Mouse (Mus musculus): ENCODE measurements at regions not wholly inside any gene's neighbourhood (a gene's known extent, or its start where the extent isn't known, plus 50 kb on each side); places are given as distances from the start of the nearest gene placed in this dataset.

DNA sequence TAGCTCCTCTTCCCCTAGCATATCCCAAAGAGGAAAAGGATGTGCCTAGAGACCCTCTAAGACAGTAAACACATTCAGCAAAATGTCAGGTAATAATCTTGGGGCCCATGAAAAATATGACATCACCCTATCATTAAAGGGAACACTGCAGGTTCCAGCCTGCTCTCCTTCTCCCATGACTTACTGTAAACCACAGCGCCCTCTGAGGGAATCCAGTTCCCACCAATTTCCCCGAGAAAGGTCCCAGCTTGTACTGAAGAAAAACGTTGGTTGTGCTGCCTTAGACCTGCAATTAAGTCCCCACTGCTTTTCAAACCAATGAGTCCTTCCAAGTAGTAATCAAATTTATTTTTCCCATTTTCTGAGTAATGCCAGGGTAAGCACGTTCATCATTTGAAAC is 251.0 kb upstream of the Pard3b start:
- no peaks in the 10 kb centered on the region for H3K4me1 ChIP-seq (ENCODE audit: control insufficient read depth, insufficient read depth, insufficient read length)
- no peak overlapping the region for H3K27ac ChIP-seq (ENCODE audit: insufficient read depth, low read length)
- 63% methylated on average over 4 of the region's 4 CpGs for WGBS
- H3K27me3 ChIP-seq (ENCODE audit: control insufficient read depth, insufficient read depth, low read length): no peaks in the 10 kb centered on the region
- H3K4me3 ChIP-seq (ENCODE audit: extremely low read depth, insufficient read depth, insufficient read length): no peak overlapping the region
- no peaks in the 10 kb centered on the region for H3K36me3 ChIP-seq (ENCODE audit: control insufficient read depth, insufficient read depth, low read length)
- TF ChIP-seq POLR2A (IDR thresholded peaks at IDR 0.05; ENCODE audit: low read depth, low read length) (no peak), CTCF (IDR thresholded peaks at IDR 0.05; ENCODE audit: extremely low read depth, insufficient read depth, insufficient read length, insufficient replicate concordance) (no peak)
- DNase-seq (ENCODE audit: low read depth in 1 of 2, low spot score in 2 of 2): no peak

DNA sequence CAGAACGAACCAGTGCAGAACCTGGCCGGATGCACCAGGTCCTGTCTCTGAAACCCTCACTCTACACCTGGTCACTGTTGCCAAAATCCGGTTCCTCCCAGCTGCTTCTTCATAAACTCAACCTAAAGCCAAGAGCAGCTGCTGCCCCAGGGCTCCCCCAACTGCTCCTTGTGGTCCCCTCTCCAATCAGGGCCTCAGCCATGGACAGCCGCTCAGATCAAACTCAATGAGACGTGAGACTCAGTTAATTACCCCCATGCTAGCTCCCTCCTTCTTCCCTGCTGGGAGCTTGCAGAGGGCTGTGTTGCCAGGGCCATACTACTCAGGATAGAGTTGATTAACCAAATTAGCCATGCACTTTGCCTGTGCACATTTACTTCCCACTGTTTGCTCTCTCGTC is 240.8 kb upstream of the Pard3b start:
- H3K36me3 ChIP-seq (ENCODE audit: control insufficient read depth, insufficient read depth, low read length): no peaks in the 10 kb centered on the region
- no peak overlapping the region for H3K27ac ChIP-seq (ENCODE audit: insufficient read depth, low read length)
- WGBS: 89% methylated on average over 6 of the region's 6 CpGs
- H3K4me3 ChIP-seq (ENCODE audit: extremely low read depth, insufficient read depth, insufficient read length): no peak overlapping the region
- no peaks in the 10 kb centered on the region for H3K27me3 ChIP-seq (ENCODE audit: control insufficient read depth, insufficient read depth, low read length)
- no peak for TF ChIP-seq CTCF (IDR thresholded peaks at IDR 0.05; ENCODE audit: extremely low read depth, insufficient read depth, insufficient read length, insufficient replicate concordance)
- no peak for TF ChIP-seq POLR2A (IDR thresholded peaks at IDR 0.05; ENCODE audit: low read depth, low read length)
- DNase-seq (ENCODE audit: low read depth in 1 of 2, low spot score in 2 of 2): no peak
- H3K4me1 ChIP-seq (ENCODE audit: control insufficient read depth, insufficient read depth, insufficient read length): no peaks in the 10 kb centered on the region

DNA sequence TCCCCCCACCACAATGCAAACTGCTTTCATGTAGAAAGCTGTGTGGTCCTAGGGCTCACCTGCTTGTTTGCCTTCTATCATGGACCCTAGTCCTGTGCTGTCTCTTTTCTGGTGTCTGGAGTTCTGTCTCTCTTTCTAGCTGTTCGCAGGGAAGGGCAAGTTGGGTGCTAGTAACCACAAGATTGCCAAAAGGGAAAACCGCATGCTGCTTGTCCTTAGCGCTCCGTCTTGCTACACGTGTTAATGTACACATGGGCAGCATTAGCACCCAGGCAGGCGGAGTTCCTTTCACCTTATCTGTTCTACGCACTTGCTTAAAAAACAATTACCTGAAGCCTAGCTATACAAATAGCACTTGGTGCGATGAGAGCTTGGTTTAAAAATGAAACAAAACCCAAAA is 236.3 kb upstream of the Pard3b start:
- H3K27me3 ChIP-seq (ENCODE audit: control insufficient read depth, insufficient read depth, low read length): no peaks in the 10 kb centered on the region
- 41% methylated on average over 8 of the region's 8 CpGs for WGBS
- no peaks in the 10 kb centered on the region for H3K4me1 ChIP-seq (ENCODE audit: control insufficient read depth, insufficient read depth, insufficient read length)
- H3K36me3 ChIP-seq (ENCODE audit: control insufficient read depth, insufficient read depth, low read length): no peaks in the 10 kb centered on the region
- no peak overlapping the region for H3K27ac ChIP-seq (ENCODE audit: insufficient read depth, low read length)
- H3K4me3 ChIP-seq (ENCODE audit: extremely low read depth, insufficient read depth, insufficient read length): no peak overlapping the region
- DNase-seq (ENCODE audit: low read depth in 1 of 2, low spot score in 2 of 2): no peak
- TF ChIP-seq POLR2A (IDR thresholded peaks at IDR 0.05; ENCODE audit: low read depth, low read length) (no peak), CTCF (IDR thresholded peaks at IDR 0.05; ENCODE audit: extremely low read depth, insufficient read depth, insufficient read length, insufficient replicate concordance) (no peak)

DNA sequence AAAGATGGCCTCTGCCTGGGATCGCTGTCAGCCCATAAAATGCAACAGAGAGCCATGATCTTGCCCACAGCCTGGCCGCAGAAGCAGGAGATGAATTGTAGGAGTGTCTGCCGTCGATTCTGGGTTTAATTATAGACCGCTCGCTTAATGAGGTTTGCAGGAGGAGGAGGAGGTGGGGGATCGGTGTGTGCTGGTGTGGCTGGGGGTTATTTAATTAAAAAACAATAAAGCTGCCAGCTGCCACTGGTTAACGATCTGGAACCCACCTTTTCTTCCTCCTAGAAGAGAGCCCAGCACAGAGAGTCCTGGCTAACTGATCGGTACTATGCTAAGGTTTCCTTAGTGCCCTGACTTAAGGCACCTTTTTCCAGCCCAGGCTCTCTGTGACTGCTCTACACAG is 231.4 kb upstream of the Pard3b start:
- no peak overlapping the region for H3K27ac ChIP-seq (ENCODE audit: insufficient read depth, low read length)
- no peak for DNase-seq (ENCODE audit: low read depth in 1 of 2, low spot score in 2 of 2)
- WGBS: 77% methylated on average over 9 of the region's 9 CpGs
- H3K27me3 ChIP-seq (ENCODE audit: control insufficient read depth, insufficient read depth, low read length): no peaks in the 10 kb centered on the region
- TF ChIP-seq POLR2A (IDR thresholded peaks at IDR 0.05; ENCODE audit: low read depth, low read length) (no peak), CTCF (IDR thresholded peaks at IDR 0.05; ENCODE audit: extremely low read depth, insufficient read depth, insufficient read length, insufficient replicate concordance) (no peak)
- no peak overlapping the region for H3K4me3 ChIP-seq (ENCODE audit: extremely low read depth, insufficient read depth, insufficient read length)
- H3K4me1 ChIP-seq (ENCODE audit: control insufficient read depth, insufficient read depth, insufficient read length): no peaks in the 10 kb centered on the region
- H3K36me3 ChIP-seq (ENCODE audit: control insufficient read depth, insufficient read depth, low read length): no peaks in the 10 kb centered on the region

DNA sequence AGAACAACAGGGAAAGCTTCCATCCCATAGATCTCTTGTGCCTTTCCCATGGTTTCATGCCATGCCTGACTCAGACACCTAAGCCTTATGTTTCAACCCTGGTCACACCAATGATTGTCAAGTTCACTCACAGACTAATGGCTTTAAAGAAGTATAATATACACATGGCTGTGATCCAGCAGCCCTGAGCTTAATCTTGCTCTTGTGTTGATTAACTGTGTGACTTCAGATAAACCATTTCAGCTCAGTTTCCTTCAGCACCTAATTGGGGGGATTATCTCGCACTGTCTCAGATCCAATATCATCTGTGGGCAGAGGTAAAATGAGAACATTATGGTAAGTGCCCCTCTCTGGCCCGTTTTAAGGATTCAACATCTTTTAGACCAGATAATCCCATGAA is 223.9 kb upstream of the Pard3b start:
- Histone ChIP-seq H3K27me3 (ENCODE audit: control insufficient read depth, insufficient read depth, low read length) (no peaks in the 10 kb centered on the region), H3K36me3 (ENCODE audit: control insufficient read depth, insufficient read depth, low read length) (no peaks in the 10 kb centered on the region), H3K4me1 (ENCODE audit: control insufficient read depth, insufficient read depth, insufficient read length) (no peaks in the 10 kb centered on the region), H3K4me3 (ENCODE audit: extremely low read depth, insufficient read depth, insufficient read length) (no peak overlapping the region), H3K27ac (ENCODE audit: insufficient read depth, low read length) (no peak overlapping the region)
- TF ChIP-seq CTCF (IDR thresholded peaks at IDR 0.05; ENCODE audit: extremely low read depth, insufficient read depth, insufficient read length, insufficient replicate concordance) (no peak), POLR2A (IDR thresholded peaks at IDR 0.05; ENCODE audit: low read depth, low read length) (no peak)
- DNase-seq (ENCODE audit: low read depth in 1 of 2, low spot score in 2 of 2): no peak
- WGBS: 86% methylated on average over 2 of the region's 2 CpGs

DNA sequence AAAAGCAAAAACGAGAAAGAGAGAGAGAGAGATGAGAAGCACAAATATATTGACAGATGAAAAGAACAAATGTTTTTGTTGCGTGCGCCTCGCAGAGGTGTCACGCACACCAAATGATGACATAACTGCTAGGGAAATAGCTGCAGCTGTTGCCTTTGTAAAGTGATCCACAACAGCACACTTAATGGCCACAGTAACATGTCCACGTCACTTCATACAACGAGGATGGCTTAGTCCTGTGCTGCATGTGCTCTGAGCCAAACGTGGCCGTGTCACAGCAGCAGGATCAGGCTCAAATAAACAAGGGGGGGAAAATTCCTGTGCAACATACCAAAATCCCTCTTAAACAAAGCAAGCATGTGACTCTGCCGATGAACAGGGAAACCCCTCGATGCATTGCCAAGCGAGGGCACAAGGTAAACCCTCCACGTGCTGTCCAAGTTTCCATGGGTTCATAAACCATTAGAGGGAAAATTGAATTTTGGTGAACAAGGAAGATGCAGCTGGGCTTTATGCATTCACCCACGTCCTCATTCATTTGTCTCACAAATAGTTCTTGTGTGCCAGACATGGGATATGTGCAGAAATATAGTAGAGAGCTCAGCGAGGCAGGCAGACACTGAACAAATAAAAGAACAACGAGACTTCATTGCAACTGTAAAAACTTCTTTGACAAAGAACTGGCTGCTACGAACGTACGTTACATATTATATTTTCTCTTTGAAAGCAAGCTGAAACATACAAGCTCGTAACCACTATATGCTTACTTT is 223.0 kb upstream of the Pard3b start:
- H3K4me3 ChIP-seq (ENCODE audit: extremely low read depth, insufficient read depth, insufficient read length): no peak overlapping the region
- H3K27me3 ChIP-seq (ENCODE audit: control insufficient read depth, insufficient read depth, low read length): no peaks in the 10 kb centered on the region
- H3K36me3 ChIP-seq (ENCODE audit: control insufficient read depth, insufficient read depth, low read length): no peaks in the 10 kb centered on the region
- TF ChIP-seq CTCF (IDR thresholded peaks at IDR 0.05; ENCODE audit: extremely low read depth, insufficient read depth, insufficient read length, insufficient replicate concordance) (no peak), POLR2A (IDR thresholded peaks at IDR 0.05; ENCODE audit: low read depth, low read length) (no peak)
- H3K27ac ChIP-seq (ENCODE audit: insufficient read depth, low read length): no peak overlapping the region
- DNase-seq (ENCODE audit: low read depth in 1 of 2, low spot score in 2 of 2): no peak
- 89% methylated on average over 20 of the region's 20 CpGs for WGBS
- H3K4me1 ChIP-seq (ENCODE audit: control insufficient read depth, insufficient read depth, insufficient read length): no peaks in the 10 kb centered on the region

DNA sequence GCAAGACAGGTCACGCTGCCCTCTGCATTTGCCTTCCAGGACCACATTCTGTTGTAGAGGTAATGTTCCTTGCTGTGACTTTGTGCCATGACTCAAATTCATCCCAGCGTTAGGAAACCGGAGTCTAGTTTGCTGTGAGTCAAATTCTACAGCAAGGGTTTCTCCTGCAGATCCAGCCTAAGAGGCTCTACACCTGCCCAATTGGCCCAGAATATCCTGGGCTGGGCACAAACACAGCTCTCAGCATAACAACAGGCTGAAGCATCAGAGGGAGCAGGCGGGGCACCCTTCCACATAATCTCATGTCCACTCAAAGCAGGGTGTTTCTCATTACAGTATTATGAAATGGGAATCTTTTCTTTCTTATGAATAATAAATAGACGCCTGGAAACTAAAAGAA is 220.2 kb upstream of the Pard3b start:
- 85% methylated on average over 5 of the region's 5 CpGs for WGBS

More for the DNA sequence above, 220.2 kb upstream of the Pard3b start:
- DNase-seq (ENCODE audit: low read depth in 1 of 2, low spot score in 2 of 2): no peak
- no peak for TF ChIP-seq CTCF (IDR thresholded peaks at IDR 0.05; ENCODE audit: extremely low read depth, insufficient read depth, insufficient read length, insufficient replicate concordance)
- TF ChIP-seq POLR2A (IDR thresholded peaks at IDR 0.05; ENCODE audit: low read depth, low read length): no peak
- Histone ChIP-seq H3K4me3 (ENCODE audit: extremely low read depth, insufficient read depth, insufficient read length) (no peak overlapping the region), H3K27me3 (ENCODE audit: control insufficient read depth, insufficient read depth, low read length) (no peaks in the 10 kb centered on the region), H3K36me3 (ENCODE audit: control insufficient read depth, insufficient read depth, low read length) (no peaks in the 10 kb centered on the region), H3K4me1 (ENCODE audit: control insufficient read depth, insufficient read depth, insufficient read length) (no peaks in the 10 kb centered on the region), H3K27ac (ENCODE audit: insufficient read depth, low read length) (no peak overlapping the region)
